Mouse (Mus musculus): ENCODE results near the gene Zp3. TPM values are rescaled to one million over a fixed set of nuclear protein-coding genes. Genes with fewer than 3 reads are reported as not detected.

Gene Zp3
- total and polyA plus RNA-seq, 3 experiments = not detected

GRCm38 (mm10) chr5:136025712-136026111, 45.8 kb downstream of the Zp3 start:
- H3K27ac ChIP-seq = no peak overlapping the region

GRCm38 (mm10) chr5:136026859-136027258, 47.0 kb downstream of the Zp3 start:
- no peak overlapping the region for H3K4me3 ChIP-seq
- 91% methylated on average over 9 of the region's 9 CpGs for WGBS
- no peaks in the 10 kb centered on the region for H3K79me2 ChIP-seq (replicated peaks; ENCODE audit: control insufficient read depth, insufficient read depth, low read length)
- intact Hi-C loops (cut with DNase I) = loop anchor here (5.0 kb wide), 1 partner anchor 45 kb away; the partner anchor contains the start of gene Zp3
- TF ChIP-seq EP300 (IDR thresholded peaks at IDR 0.05; ENCODE audit: insufficient read depth, low read depth, low read length) = no peak
- TF ChIP-seq CTCF (IDR thresholded peaks at IDR 0.05) = no peak
- TF ChIP-seq POLR2A (IDR thresholded peaks at IDR 0.05; ENCODE audit: insufficient read depth, low read depth, low read length) = no peak
- no peaks in the 10 kb centered on the region for H3K27me3 ChIP-seq (ENCODE audit: control insufficient read depth, insufficient read depth, low read length)
- no peak for DNase-seq
- H3K36me3 ChIP-seq (ENCODE audit: control insufficient read depth, insufficient read depth, low read length) = no peaks in the 10 kb centered on the region
- H3K9ac ChIP-seq (ENCODE audit: low read depth, low read length) = no peak overlapping the region
- H3K4me1 ChIP-seq (ENCODE audit: control insufficient read depth, insufficient read depth, low read length) = no peaks in the 10 kb centered on the region
- H3K27ac ChIP-seq = no peak overlapping the region

More at GRCm38 (mm10) chr5:136025712-136026111, 45.8 kb downstream of the Zp3 start:
- Histone ChIP-seq H3K9ac (ENCODE audit: low read depth, low read length) (no peak overlapping the region), H3K27me3 (ENCODE audit: control insufficient read depth, insufficient read depth, low read length) (no peaks in the 10 kb centered on the region), H3K4me3 (no peak overlapping the region), H3K36me3 (ENCODE audit: control insufficient read depth, insufficient read depth, low read length) (no peaks in the 10 kb centered on the region), H3K79me2 (replicated peaks; ENCODE audit: control insufficient read depth, insufficient read depth, low read length) (no peaks in the 10 kb centered on the region), H3K4me1 (ENCODE audit: control insufficient read depth, insufficient read depth, low read length) (no peaks in the 10 kb centered on the region)
- DNase-seq = no peak
- intact Hi-C loops (cut with DNase I) = loop anchor here (5.0 kb wide), 1 partner anchor 43 kb away; the partner anchor contains the start of gene Zp3
- TF ChIP-seq EP300 (IDR thresholded peaks at IDR 0.05; ENCODE audit: insufficient read depth, low read depth, low read length) (no peak), POLR2A (IDR thresholded peaks at IDR 0.05; ENCODE audit: insufficient read depth, low read depth, low read length) (no peak), CTCF (IDR thresholded peaks at IDR 0.05) (no peak)
- 59% methylated on average over 3 of the region's 3 CpGs for WGBS

GRCm38 (mm10) chr5:136027612-136028311, 47.9 kb downstream of the Zp3 start:
- Histone ChIP-seq H3K27me3 (ENCODE audit: control insufficient read depth, insufficient read depth, low read length) (no peaks in the 10 kb centered on the region), H3K4me1 (ENCODE audit: control insufficient read depth, insufficient read depth, low read length) (no peaks in the 10 kb centered on the region), H3K4me3 (no peak overlapping the region), H3K9ac (ENCODE audit: low read depth, low read length) (no peak overlapping the region), H3K36me3 (ENCODE audit: control insufficient read depth, insufficient read depth, low read length) (no peaks in the 10 kb centered on the region), H3K79me2 (replicated peaks; ENCODE audit: control insufficient read depth, insufficient read depth, low read length) (no peaks in the 10 kb centered on the region), H3K27ac (no peak overlapping the region)
- TF ChIP-seq EP300 (IDR thresholded peaks at IDR 0.05; ENCODE audit: insufficient read depth, low read depth, low read length) (no peak), CTCF (IDR thresholded peaks at IDR 0.05) (peak; percentile 38)
- intact Hi-C loops (cut with DNase I) = loop anchor here (5.0 kb wide), 1 partner anchor 45 kb away; the partner anchor contains the start of gene Zp3
- DNase-seq = no peak
- 88% methylated on average over 11 of the region's 11 CpGs for WGBS

- Histone ChIP-seq H3K27ac (no peak overlapping the region), H3K4me3 (no peak overlapping the region), H3K9ac (ENCODE audit: low read depth, low read length) (no peak overlapping the region), H3K27me3 (ENCODE audit: control insufficient read depth, insufficient read depth, low read length) (no peaks in the 10 kb centered on the region), H3K79me2 (replicated peaks; ENCODE audit: control insufficient read depth, insufficient read depth, low read length) (no peaks in the 10 kb centered on the region), H3K36me3 (ENCODE audit: control insufficient read depth, insufficient read depth, low read length) (no peaks in the 10 kb centered on the region), H3K4me1 (ENCODE audit: control insufficient read depth, insufficient read depth, low read length) (no peaks in the 10 kb centered on the region)
- 76% methylated on average over 4 of the region's 4 CpGs for WGBS
- DNase-seq = no peak
- intact Hi-C loops (cut with DNase I) = no loop called here
- no peak for TF ChIP-seq CTCF (IDR thresholded peaks at IDR 0.05)
- TF ChIP-seq POLR2A (IDR thresholded peaks at IDR 0.05; ENCODE audit: insufficient read depth, low read depth, low read length) = no peak
- no peak for TF ChIP-seq EP300 (IDR thresholded peaks at IDR 0.05; ENCODE audit: insufficient read depth, low read depth, low read length)
Measured at GRCm38 (mm10) chr5:136034868-136035267, 55.0 kb downstream of the Zp3 start.

- Histone ChIP-seq H3K4me3 (no peak overlapping the region), H3K79me2 (replicated peaks; ENCODE audit: control insufficient read depth, insufficient read depth, low read length) (no peaks in the 10 kb centered on the region), H3K36me3 (ENCODE audit: control insufficient read depth, insufficient read depth, low read length) (no peaks in the 10 kb centered on the region), H3K4me1 (ENCODE audit: control insufficient read depth, insufficient read depth, low read length) (no peaks in the 10 kb centered on the region), H3K27ac (no peak overlapping the region), H3K9ac (ENCODE audit: low read depth, low read length) (no peak overlapping the region), H3K27me3 (ENCODE audit: control insufficient read depth, insufficient read depth, low read length) (no peaks in the 10 kb centered on the region)
- no peak for TF ChIP-seq CTCF (IDR thresholded peaks at IDR 0.05)
- no peak for TF ChIP-seq EP300 (IDR thresholded peaks at IDR 0.05; ENCODE audit: insufficient read depth, low read depth, low read length)
- TF ChIP-seq POLR2A (IDR thresholded peaks at IDR 0.05; ENCODE audit: insufficient read depth, low read depth, low read length) = no peak
- WGBS = 52% methylated on average over 1 of the region's 1 CpGs
- intact Hi-C loops (cut with DNase I) = no loop called here
- DNase-seq = no peak
Measured at GRCm38 (mm10) chr5:136035285-136035684, 55.4 kb downstream of the Zp3 start.

- H3K79me2 ChIP-seq (replicated peaks; ENCODE audit: control insufficient read depth, insufficient read depth, low read length) = no peaks in the 10 kb centered on the region
- H3K36me3 ChIP-seq (ENCODE audit: control insufficient read depth, insufficient read depth, low read length) = no peaks in the 10 kb centered on the region
- H3K27ac ChIP-seq = no peak overlapping the region
- no peaks in the 10 kb centered on the region for H3K27me3 ChIP-seq (ENCODE audit: control insufficient read depth, insufficient read depth, low read length)
- TF ChIP-seq CTCF (IDR thresholded peaks at IDR 0.05) (no peak), EP300 (IDR thresholded peaks at IDR 0.05; ENCODE audit: insufficient read depth, low read depth, low read length) (no peak), POLR2A (IDR thresholded peaks at IDR 0.05; ENCODE audit: insufficient read depth, low read depth, low read length) (no peak)
- WGBS = no CpG with 5 or more reads among the region's 1 CpGs
- no peak overlapping the region for H3K9ac ChIP-seq (ENCODE audit: low read depth, low read length)
- H3K4me3 ChIP-seq = no peak overlapping the region
- DNase-seq = no peak
- H3K4me1 ChIP-seq (ENCODE audit: control insufficient read depth, insufficient read depth, low read length) = no peaks in the 10 kb centered on the region
- intact Hi-C loops (cut with DNase I) = no loop called here
Measured at GRCm38 (mm10) chr5:136036667-136037066, 56.8 kb downstream of the Zp3 start.

Other genes with a start within 250 kb of the Zp3 start
- gene Tmem120a, start 235.7 kb upstream of the Zp3 start, total RNA-seq (2021) = 10 to 100 TPM; 13.6 to 19.3 TPM
- 18.5 and 27.3 TPM in 2 replicates for gene Tmem120a, start 235.7 kb upstream of the Zp3 start, polyA plus RNA-seq (2012; rRNA removed)
- not detected for gene Styxl1, start 201.7 kb upstream of the Zp3 start, total RNA-seq (2021)
- 0.20 TPM in 1 of 2 replicates, not detected in the other for gene Styxl1, start 201.7 kb upstream of the Zp3 start, polyA plus RNA-seq (2012; rRNA removed)
- gene Mdh2, start 201.6 kb upstream of the Zp3 start, total RNA-seq (2021) = 1,000 to 10,000 TPM; 1,645 to 1,928 TPM
- gene Mdh2, start 201.6 kb upstream of the Zp3 start, polyA plus RNA-seq (2012; rRNA removed) = 2,909 and 3,459 TPM in 2 replicates
- gene Srrm3, start 173.2 kb upstream of the Zp3 start, total RNA-seq (2021) = not detected
- gene Srrm3, start 173.2 kb upstream of the Zp3 start, polyA plus RNA-seq (2012; rRNA removed) = not detected in 2 replicates
- gene Hspb1, start 92.2 kb upstream of the Zp3 start, total RNA-seq (2021) = 100 to 1,000 TPM; 434 to 446 TPM
- gene Hspb1, start 92.2 kb upstream of the Zp3 start, polyA plus RNA-seq (2012; rRNA removed) = 427 and 635 TPM in 2 replicates
- gene Ywhag, start 45.5 kb upstream of the Zp3 start, total RNA-seq (2021) = 100 to 1,000 TPM; 275 to 304 TPM
- gene Ywhag, start 45.5 kb upstream of the Zp3 start, polyA plus RNA-seq (2012; rRNA removed) = 99.0 and 116 TPM in 2 replicates
- under 1 TPM; 0.09 to 0.21 TPM for gene Ssc4d, start 5.6 kb upstream of the Zp3 start, total RNA-seq (2021)
- 1.0 and 1.6 TPM in 2 replicates for gene Ssc4d, start 5.6 kb upstream of the Zp3 start, polyA plus RNA-seq (2012; rRNA removed)
- gene Dtx2, start 14.7 kb downstream of the Zp3 start, total RNA-seq (2021) = 1 to 10 TPM; 6.3 to 7.3 TPM
- 9.7 and 10.9 TPM in 2 replicates for gene Dtx2, start 14.7 kb downstream of the Zp3 start, polyA plus RNA-seq (2012; rRNA removed)
- gene Upk3b, start 58.4 kb downstream of the Zp3 start, total RNA-seq (2021) = 10 to 100 TPM; 16.7 to 18.6 TPM
- gene Upk3b, start 58.4 kb downstream of the Zp3 start, polyA plus RNA-seq (2012; rRNA removed) = 25.8 and 30.5 TPM in 2 replicates
- gene Upk3bl, start 74.4 kb downstream of the Zp3 start, total RNA-seq (2021) = not detected
- not detected in 2 replicates for gene Upk3bl, start 74.4 kb downstream of the Zp3 start, polyA plus RNA-seq (2012; rRNA removed)
- gene Rasa4, start 103.8 kb downstream of the Zp3 start, total RNA-seq (2021) = 1 to 10 TPM; 3.8 to 4.7 TPM
- gene Rasa4, start 103.8 kb downstream of the Zp3 start, polyA plus RNA-seq (2012; rRNA removed) = 6.0 and 8.1 TPM in 2 replicates
- gene Polr2j, start 136.5 kb downstream of the Zp3 start, total RNA-seq (2021) = 10 to 100 TPM; 63.5 to 89.3 TPM
- gene Polr2j, start 136.5 kb downstream of the Zp3 start, polyA plus RNA-seq (2012; rRNA removed) = 66.9 and 70.9 TPM in 2 replicates
- 1 to 10 TPM; 5.4 to 5.5 TPM for gene Lrwd1, start 156.0 kb downstream of the Zp3 start, total RNA-seq (2021)
- 11.5 and 12.3 TPM in 2 replicates for gene Lrwd1, start 156.0 kb downstream of the Zp3 start, polyA plus RNA-seq (2012; rRNA removed)
- gene Alkbh4, start 156.0 kb downstream of the Zp3 start, total RNA-seq (2021) = 1 to 10 TPM; 5.3 to 6.4 TPM
- gene Alkbh4, start 156.0 kb downstream of the Zp3 start, polyA plus RNA-seq (2012; rRNA removed) = 6.2 and 9.7 TPM in 2 replicates
- gene Orai2, start 190.6 kb downstream of the Zp3 start, total RNA-seq (2021) = 1 to 10 TPM in 1 of 2 experiments, under 1 TPM in 1; 0.76 to 1.6 TPM
- 2.9 and 5.5 TPM in 2 replicates for gene Orai2, start 190.6 kb downstream of the Zp3 start, polyA plus RNA-seq (2012; rRNA removed)
- gene Prkrip1, start 218.9 kb downstream of the Zp3 start, total RNA-seq (2021) = 10 to 100 TPM; 16.8 to 19.0 TPM
- 8.2 and 9.2 TPM in 2 replicates for gene Prkrip1, start 218.9 kb downstream of the Zp3 start, polyA plus RNA-seq (2012; rRNA removed)